Mouse (Mus musculus): ENCODE results near the gene Actr5. TPM values are rescaled to one million over a fixed set of nuclear protein-coding genes. Genes with fewer than 3 reads are reported as not detected.

The Actr5 gene
- total and polyA plus RNA-seq, 3 experiments, result 17.0 to 20.8 TPM; not detected in 1

- Histone ChIP-seq H3K4me3 (ENCODE audit: control insufficient read depth in 1 of 2, insufficient read depth in 1 of 2, low read depth in 2 of 2, low read length in 2 of 2) (no peak overlapping the region), H3K36me3 (ENCODE audit: control insufficient read depth in 1 of 2, insufficient read depth in 2 of 2, low read length in 2 of 2) (peaks cover 0 to 14% of the 10 kb centered on the region in 2 experiments; a peak in 2 of 4 replicates), H3K4me1 (ENCODE audit: control insufficient read depth in 1 of 2, insufficient read depth in 2 of 2, low read length in 2 of 2) (peaks cover 0 to 25% of the 10 kb centered on the region in 2 experiments; a peak in 2 of 4 replicates), H3K79me2 (ENCODE audit: control insufficient read depth, insufficient read depth, low read length, poor library complexity) (no peaks in the 10 kb centered on the region), H3K9ac (ENCODE audit: control insufficient read depth, low read depth, low read length, poor library complexity, severe bottlenecking) (no peak overlapping the region), H3K9me3 (replicated peaks; ENCODE audit: insufficient read depth, low read length) (no peaks in the 10 kb centered on the region), H3K27me3 (ENCODE audit: control insufficient read depth in 1 of 2, insufficient read depth in 2 of 2, low read length in 2 of 2) (no peaks in the 10 kb centered on the region), H3K27ac (ENCODE audit: control insufficient read depth, low read depth, low read length) (no peak overlapping the region)
- TF ChIP-seq MYC (IDR thresholded peaks at IDR 0.05; ENCODE audit: low read depth, low read length) (no peak), TBP (IDR thresholded peaks at IDR 0.05; ENCODE audit: low read depth, low read length) (no peak), CTCF (IDR thresholded peaks at IDR 0.05 in 2 of 3, conservative IDR thresholded peaks at IDR 0.05 in 1 of 3; ENCODE audit: control insufficient read depth in 1 of 3, insufficient read depth in 1 of 3, low read depth in 2 of 3, low read length in 3 of 3, poor library complexity in 1 of 3, severe bottlenecking in 1 of 3) (no peak), CHD2 (IDR thresholded peaks at IDR 0.05; ENCODE audit: low read length) (no peak), NRF1 (IDR thresholded peaks at IDR 0.05; ENCODE audit: insufficient read depth, low read depth, low read length, poor library complexity, severe bottlenecking) (no peak), POLR2AphosphoS2 (IDR thresholded peaks at IDR 0.05; ENCODE audit: low read length) (no peak), TCF12 (IDR thresholded peaks at IDR 0.05; ENCODE audit: low read depth, low read length) (no peak), HCFC1 (IDR thresholded peaks at IDR 0.05; ENCODE audit: low read depth, low read length) (no peak)
- no peak for DNase-seq (ENCODE audit: low read depth, low spot score)
Observed at GRCm38 (mm10) chr2:158602663-158603062, 22.0 kb upstream of the Actr5 start.

- Histone ChIP-seq H3K9ac (ENCODE audit: control insufficient read depth, low read depth, low read length, poor library complexity, severe bottlenecking) (peak overlapping the region; percentile 15), H3K27ac (ENCODE audit: control insufficient read depth, low read depth, low read length) (peak overlapping the region; percentile 1; the same call in 1 of the 2 replicates), H3K4me1 (ENCODE audit: control insufficient read depth in 1 of 2, insufficient read depth in 2 of 2, low read length in 2 of 2) (peaks cover 0 to 29% of the 10 kb centered on the region in 2 experiments; a peak in 2 of 4 replicates), H3K27me3 (ENCODE audit: control insufficient read depth in 1 of 2, insufficient read depth in 2 of 2, low read length in 2 of 2) (no peaks in the 10 kb centered on the region), H3K4me3 (ENCODE audit: control insufficient read depth in 1 of 2, insufficient read depth in 1 of 2, low read depth in 2 of 2, low read length in 2 of 2) (peak overlapping the region in 1 of 2 experiments; percentile 25; a peak in 3 of 4 replicates), H3K79me2 (ENCODE audit: control insufficient read depth, insufficient read depth, low read length, poor library complexity) (no peaks in the 10 kb centered on the region), H3K9me3 (replicated peaks; ENCODE audit: insufficient read depth, low read length) (no peaks in the 10 kb centered on the region), H3K36me3 (ENCODE audit: control insufficient read depth in 1 of 2, insufficient read depth in 2 of 2, low read length in 2 of 2) (peaks cover 0 to 16% of the 10 kb centered on the region in 2 experiments; a peak in 2 of 4 replicates)
- peak; percentile 59 for DNase-seq (ENCODE audit: low read depth, low spot score)
- TF ChIP-seq RCOR1 (IDR thresholded peaks at IDR 0.05; ENCODE audit: low read depth, low read length) (no peak), MEF2A (IDR thresholded peaks at IDR 0.05; ENCODE audit: extremely low read depth, insufficient replicate concordance, low read depth, low read length, poor library complexity, severe bottlenecking) (no peak), JUND (IDR thresholded peaks at IDR 0.05; ENCODE audit: low read depth, low read length) (no peak), ETS1 (IDR thresholded peaks at IDR 0.05; ENCODE audit: low read depth, low read length) (peak; percentile 39; the same call in 1 of the 2 replicates), ZC3H11A (IDR thresholded peaks at IDR 0.05; ENCODE audit: low read depth, low read length) (no peak), TCF12 (IDR thresholded peaks at IDR 0.05; ENCODE audit: low read depth, low read length) (peak; percentile 77), ZKSCAN1 (IDR thresholded peaks at IDR 0.05; ENCODE audit: low read depth, low read length) (no peak), SMC3 (IDR thresholded peaks at IDR 0.05; ENCODE audit: low read depth, low read length) (no peak), RAD21 (IDR thresholded peaks at IDR 0.05; ENCODE audit: low read depth, low read length) (no peak), CHD2 (IDR thresholded peaks at IDR 0.05; ENCODE audit: low read length) (no peak), POLR2AphosphoS2 (IDR thresholded peaks at IDR 0.05; ENCODE audit: low read length) (no peak), MAX (IDR thresholded peaks at IDR 0.05; ENCODE audit: low read length) (no peak), MXI1 (IDR thresholded peaks at IDR 0.05; ENCODE audit: low read depth, low read length) (no peak), CHD1 (IDR thresholded peaks at IDR 0.05; ENCODE audit: low read depth, low read length) (no peak), CTCF (IDR thresholded peaks at IDR 0.05 in 2 of 3, conservative IDR thresholded peaks at IDR 0.05 in 1 of 3; ENCODE audit: control insufficient read depth in 1 of 3, insufficient read depth in 1 of 3, low read depth in 2 of 3, low read length in 3 of 3, poor library complexity in 1 of 3, severe bottlenecking in 1 of 3) (no peak), USF2 (IDR thresholded peaks at IDR 0.05; ENCODE audit: borderline replicate concordance in 1 of 2, insufficient read depth in 1 of 2, low read depth in 1 of 2, low read length in 2 of 2) (no peak), GABPA (IDR thresholded peaks at IDR 0.05; ENCODE audit: low read depth, low read length) (no peak), E2F4 (IDR thresholded peaks at IDR 0.05; ENCODE audit: borderline replicate concordance, low read depth, low read length) (no peak), GATA1 (IDR thresholded peaks at IDR 0.05; ENCODE audit: low read depth, low read length) (peak; percentile 80), POLR2A (IDR thresholded peaks at IDR 0.05; ENCODE audit: control insufficient read depth in 1 of 2, insufficient read depth in 1 of 2, low read depth in 1 of 2, low read length in 2 of 2, poor library complexity in 1 of 2) (no peak), MAZ (IDR thresholded peaks at IDR 0.05; ENCODE audit: low read depth, low read length) (no peak), BHLHE40 (IDR thresholded peaks at IDR 0.05; ENCODE audit: borderline replicate concordance, low read depth, low read length) (no peak), HCFC1 (IDR thresholded peaks at IDR 0.05; ENCODE audit: low read depth, low read length) (no peak), EP300 (IDR thresholded peaks at IDR 0.05; ENCODE audit: low read depth in 1 of 2, low read length in 2 of 2) (peak; percentile 46 to 72; a peak in 3 of 4 replicates), ZMIZ1 (IDR thresholded peaks at IDR 0.05; ENCODE audit: low read depth, low read length) (no peak), ZNF384 (IDR thresholded peaks at IDR 0.05; ENCODE audit: low read depth, low read length) (peak; percentile 86), MYB (IDR thresholded peaks at IDR 0.05; ENCODE audit: low read depth, low read length) (no peak), TBP (IDR thresholded peaks at IDR 0.05; ENCODE audit: low read depth, low read length) (0 out of 2 replicates have a peak, but pooled peaks have one; percentile 22)
Observed at GRCm38 (mm10) chr2:158606511-158606964, 18.1 kb upstream of the Actr5 start.

All from MEL (cell line).